Mouse (Mus musculus): ENCODE measurements around the gene Krtap5-4. TPM values are rescaled to one million over a fixed set of nuclear protein-coding genes. Genes with fewer than 3 reads are reported as not detected.
"Not testable (repeated sequence)": the region's sequence is repeated elsewhere in the genome, so short reads cannot be mapped to it uniquely, and the experiment has no call there.

The Krtap5-4 gene
- total RNA-seq (2022), result not detected

DNA sequence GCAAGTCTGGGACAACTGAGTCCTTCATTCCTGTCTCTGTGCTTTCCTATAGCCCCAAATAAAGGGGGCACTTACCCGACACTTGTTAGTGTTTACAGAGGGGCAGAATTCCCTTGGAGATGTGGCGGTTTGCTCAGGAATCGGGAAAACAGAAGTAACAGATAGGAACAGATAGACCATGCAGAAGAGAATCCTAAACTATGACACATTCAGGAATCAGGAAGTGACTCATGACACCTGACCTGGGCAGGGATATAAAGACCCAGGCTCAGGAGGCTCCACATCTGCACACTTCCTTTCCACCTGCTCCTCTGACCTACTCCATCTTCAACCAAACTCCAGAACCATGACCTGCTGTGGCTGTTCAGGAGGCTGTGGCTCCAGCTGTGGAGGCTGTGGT lies at the start of gene Krtap5-4:
Gene Krtap5-4, plus strand, starts transcription at position 301 of the 400 bp plus-strand sequence.
- DNase-seq (ENCODE audit: low spot score in 2 of 2), result no peak

- DNase-seq (ENCODE audit: low spot score in 2 of 2), result no peak
Observed at GRCm38 (mm10) chr7:142255517-142255916, 47.8 kb upstream of the Krtap5-4 start.

- DNase-seq (ENCODE audit: low spot score in 2 of 2), result not testable (repeated sequence)
Observed at GRCm38 (mm10) chr7:142258254-142258653, 45.1 kb upstream of the Krtap5-4 start, which contains the start of gene Gm2431. TSS of gene Gm2431 (minus strand) at chr7:142258354.

DNA sequence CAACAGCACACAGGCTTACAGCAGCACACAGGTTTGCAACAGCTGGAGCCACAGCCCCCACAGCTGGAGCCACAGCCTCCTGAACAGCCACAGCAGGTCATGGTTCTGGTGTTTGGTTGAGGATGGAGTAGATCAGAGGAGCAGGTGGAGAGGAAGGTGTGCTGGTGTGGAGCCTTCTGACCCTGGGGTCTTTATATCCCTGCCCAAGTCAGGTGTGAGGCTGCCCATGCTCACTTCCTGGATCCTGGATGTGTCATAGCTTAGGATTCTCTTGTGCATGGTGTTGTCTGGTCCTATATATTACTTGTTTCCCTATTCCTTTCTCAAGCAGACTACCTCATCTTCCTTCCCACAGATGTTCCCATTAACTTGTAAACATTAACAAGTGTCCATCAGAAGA lies 29.1 kb upstream of the Krtap5-4 start, which contains the start of gene Gm4559:
Gene Gm4559, minus strand, starts transcription at position 101 of the 400 bp plus-strand sequence.
- not testable (repeated sequence) for DNase-seq (ENCODE audit: low spot score in 2 of 2)

- DNase-seq (ENCODE audit: low spot score in 2 of 2), result peak in 1 of 2 experiments; percentile 30
Observed at GRCm38 (mm10) chr7:142278183-142278582, 25.2 kb upstream of the Krtap5-4 start.

GRCm38 (mm10) chr7:142279291-142279690 lies 24.1 kb upstream of the Krtap5-4 start:
- not testable (repeated sequence) for DNase-seq (ENCODE audit: low spot score in 2 of 2)

DNA sequence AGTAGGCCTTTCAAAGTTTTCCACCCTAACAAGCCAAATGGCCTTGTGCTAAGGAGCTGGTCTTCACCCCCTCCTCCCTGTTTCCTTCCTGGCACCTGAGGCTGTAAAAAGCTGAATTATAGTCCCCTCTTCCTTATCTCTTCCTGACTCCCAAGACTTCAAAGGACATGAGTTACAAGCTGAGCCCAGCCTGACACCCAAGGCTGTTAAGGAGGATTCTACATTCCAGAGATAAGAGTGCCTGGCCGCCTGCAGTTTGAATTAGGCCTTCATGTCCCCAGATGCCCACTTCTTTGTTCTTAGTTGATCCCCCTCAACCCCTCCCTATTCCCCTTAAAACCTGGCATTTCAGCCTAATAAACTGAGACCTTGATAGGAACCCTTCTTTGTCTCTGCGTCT lies 20.5 kb upstream of the Krtap5-4 start:
- DNase-seq (ENCODE audit: low spot score in 2 of 2), result not testable (repeated sequence)

GRCm38 (mm10) chr7:142284023-142284591 lies 19.2 kb upstream of the Krtap5-4 start:
- DNase-seq (ENCODE audit: low spot score in 2 of 2), result peak; percentile 23 to 33

DNA sequence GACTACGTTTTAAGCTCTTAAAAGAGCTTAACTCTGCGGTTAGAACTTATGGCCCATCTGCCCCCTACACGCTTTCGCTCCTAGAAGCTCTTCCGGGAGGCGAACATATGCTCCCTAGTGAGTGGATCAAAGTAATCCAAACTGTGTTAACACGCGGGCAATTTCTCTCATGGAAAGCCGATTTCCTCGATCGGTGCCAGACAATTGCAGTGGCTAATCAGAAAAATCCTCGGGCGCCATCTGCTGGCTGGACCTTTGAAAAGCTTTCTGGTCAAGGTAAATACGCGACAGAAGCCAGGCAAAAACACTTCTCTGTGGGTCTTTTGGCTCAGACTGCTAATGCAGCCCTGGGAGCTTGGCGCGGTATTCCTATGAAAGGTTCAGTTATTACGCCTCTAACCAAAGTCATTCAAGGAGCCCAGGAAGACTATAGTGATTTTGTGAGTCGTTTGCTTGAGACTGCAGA lies 18.7 kb upstream of the Krtap5-4 start:
- DNase-seq (ENCODE audit: low spot score in 2 of 2), result peak; percentile 84

GRCm38 (mm10) chr7:142285130-142285835 lies 18.1 kb upstream of the Krtap5-4 start:
- DNase-seq (ENCODE audit: low spot score in 2 of 2), result peak in 1 of 2 experiments; percentile 15

- not testable (repeated sequence) for DNase-seq (ENCODE audit: low spot score in 2 of 2)
Observed at GRCm38 (mm10) chr7:142285910-142286612, 17.3 kb upstream of the Krtap5-4 start.

- DNase-seq (ENCODE audit: low spot score in 2 of 2), result not testable (repeated sequence)
Observed at GRCm38 (mm10) chr7:142293851-142294250, 9.5 kb upstream of the Krtap5-4 start.

- no peak for DNase-seq (ENCODE audit: low spot score in 2 of 2)
Observed at GRCm38 (mm10) chr7:142295418-142295817, 7.9 kb upstream of the Krtap5-4 start.

DNA sequence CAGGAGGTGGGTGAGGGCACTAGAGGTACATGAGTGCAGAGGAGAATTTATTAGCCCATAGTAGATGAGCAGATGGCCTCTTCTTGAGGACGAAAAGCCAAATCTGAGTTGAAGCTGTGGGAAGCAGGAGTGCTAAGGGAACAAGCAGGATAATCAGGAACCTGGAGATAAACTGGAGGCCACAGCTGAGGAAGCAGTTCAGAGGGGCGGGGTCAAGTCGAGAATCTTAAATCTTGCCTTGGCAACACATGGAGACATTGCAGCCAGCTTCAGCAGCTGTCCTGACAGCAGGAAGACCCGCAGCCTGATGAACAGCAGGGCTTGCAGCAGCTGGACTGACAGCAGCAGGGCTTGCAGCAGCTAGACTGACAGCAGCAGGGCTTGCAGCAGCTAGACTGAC lies 7.2 kb upstream of the Krtap5-4 start:
- DNase-seq (ENCODE audit: low spot score in 2 of 2), result not testable (repeated sequence)

- DNase-seq (ENCODE audit: low spot score in 2 of 2), result not testable (repeated sequence)
Observed at GRCm38 (mm10) chr7:142297018-142297417, 6.3 kb upstream of the Krtap5-4 start, which contains the start of gene Krtap5-1. TSS of gene Krtap5-1 (minus strand) at chr7:142297118.

- not testable (repeated sequence) for DNase-seq (ENCODE audit: low spot score in 2 of 2)
Observed at GRCm38 (mm10) chr7:142303929-142304328, 580 bp downstream of the Krtap5-4 start.

DNA sequence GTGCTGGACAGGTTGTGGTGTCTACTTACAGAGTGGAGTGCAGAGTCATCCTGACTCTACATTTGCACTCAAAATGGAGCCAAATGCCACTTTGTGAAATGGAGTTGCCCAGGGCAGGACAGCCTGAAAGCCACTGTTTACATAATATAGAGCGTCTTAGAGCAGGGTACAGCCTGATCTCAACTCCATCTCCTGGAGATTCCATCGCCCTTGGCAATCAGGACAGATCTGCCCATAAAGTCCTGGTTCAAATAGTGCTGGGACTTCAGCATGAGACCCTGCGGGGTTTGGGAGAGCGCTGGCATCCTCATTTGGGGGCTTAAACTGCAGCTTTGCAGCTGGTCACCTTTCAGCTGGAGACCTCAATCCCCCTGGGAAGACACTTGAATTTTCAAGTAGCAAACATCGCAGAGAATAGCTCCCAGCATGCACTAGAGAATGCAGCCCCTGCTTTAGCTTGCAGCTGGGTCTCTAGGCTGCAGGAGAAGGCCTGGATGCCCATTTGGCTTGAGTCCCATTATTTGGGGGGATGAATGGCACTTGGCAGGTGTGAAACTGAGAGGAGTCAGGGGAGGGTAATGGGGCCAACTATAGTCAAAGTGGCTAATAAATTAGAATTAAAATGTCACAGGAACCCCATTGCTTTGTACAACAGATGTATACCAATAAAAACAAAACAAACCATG lies 11.4 kb downstream of the Krtap5-4 start:
- no peak for DNase-seq (ENCODE audit: low spot score in 2 of 2)

DNA sequence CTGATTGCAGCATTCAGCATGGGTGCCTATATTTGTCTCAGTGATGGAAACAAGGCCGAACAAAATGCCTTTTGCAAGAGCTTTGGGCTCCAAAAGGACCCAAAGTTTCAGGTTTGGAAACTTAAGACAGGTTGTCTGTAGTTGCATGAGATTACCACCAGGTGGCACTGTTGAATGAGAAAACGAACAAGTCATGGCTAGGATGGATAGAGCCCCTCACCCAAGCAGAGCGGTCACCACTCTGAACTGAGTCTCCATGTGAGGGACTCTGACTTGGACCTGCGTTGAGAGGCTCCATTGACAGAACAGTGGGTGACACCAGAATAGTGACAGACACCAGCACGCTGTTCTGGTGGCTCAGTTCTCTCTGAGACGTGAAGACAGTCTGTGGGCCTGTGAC lies 13.2 kb downstream of the Krtap5-4 start:
- no peak for DNase-seq (ENCODE audit: low spot score in 2 of 2)

GRCm38 (mm10) chr7:142317216-142317615 lies 13.9 kb downstream of the Krtap5-4 start:
- DNase-seq (ENCODE audit: low spot score in 2 of 2), result no peak

DNA sequence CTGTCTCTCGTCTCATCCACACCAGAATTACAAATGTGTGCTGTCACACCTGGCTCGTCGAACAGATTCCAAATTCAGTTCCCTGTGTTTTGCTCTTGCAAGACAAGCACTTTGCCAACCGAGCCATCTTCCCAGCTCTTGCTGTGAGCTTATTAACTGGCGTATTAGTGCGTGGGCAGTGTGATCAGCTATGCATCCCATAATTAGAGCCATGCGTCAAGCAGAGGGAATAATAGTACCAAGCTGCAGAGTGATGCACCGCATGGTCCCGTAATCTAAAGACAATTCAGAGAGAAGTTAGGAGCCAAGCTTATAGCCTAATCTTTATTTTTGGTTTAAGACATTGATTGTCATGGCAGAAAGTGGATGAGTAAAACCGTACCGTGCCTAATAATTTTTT lies 15.8 kb downstream of the Krtap5-4 start:
- no peak for DNase-seq (ENCODE audit: low spot score in 2 of 2)

GRCm38 (mm10) chr7:142320906-142321305 lies 17.6 kb downstream of the Krtap5-4 start:
- no peak for DNase-seq (ENCODE audit: low spot score in 2 of 2)

All from gastrocnemius, adult 8-10 months (tissue).